Mouse (Mus musculus): ENCODE measurements around the gene 3100002H09Rik. TPM values are rescaled to one million over a fixed set of nuclear protein-coding genes. Genes with fewer than 3 reads are reported as not detected.

Gene 3100002H09Rik
- total RNA-seq (2014; fragmentation: Nextera tagmentation): not detected in 2 replicates
- total RNA-seq (2017): 0.27 TPM in 1 of 2 replicates, not detected in the other
- polyA plus RNA-seq (2012): not detected in 2 replicates

DNA sequence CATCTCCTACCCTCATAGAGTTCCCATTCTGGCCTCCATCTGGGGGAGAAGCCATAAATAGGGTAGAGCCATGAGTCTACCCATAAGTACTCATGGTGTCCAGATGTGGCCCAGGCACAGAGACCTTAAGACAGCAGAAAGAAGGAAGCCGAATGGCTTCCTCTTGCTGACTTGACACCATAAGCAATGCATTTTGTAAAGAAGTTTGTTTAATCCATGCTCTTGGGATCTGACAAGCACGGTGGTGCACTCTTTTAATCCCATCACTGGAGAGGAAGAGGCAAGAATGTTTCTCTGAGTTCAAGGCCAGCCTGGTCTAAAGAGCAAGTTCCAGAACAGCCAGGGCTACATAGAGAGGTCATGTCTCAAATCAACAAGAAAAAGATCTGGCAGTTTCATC, at the start of gene 3100002H09Rik:
TSS of gene 3100002H09Rik (minus strand) at position 101 of the 400 bp plus-strand sequence.
- Histone ChIP-seq H3K9me3 (replicated peaks) (no peaks in the 10 kb centered on the region), H3K27me3 (ENCODE audit: insufficient read depth, low read length) (peaks cover 14% of the 10 kb centered on the region; the same call in 1 of the 2 replicates), H3K4me1 (ENCODE audit: insufficient read depth, low read depth, low read length) (peaks cover 41% of the 10 kb centered on the region), H3K4me3 (ENCODE audit: low read depth, low read length) (no peak within 1 kb of the TSS), H3K36me3 (replicated peaks) (no peaks in the 10 kb centered on the region)
- ATAC-seq (ENCODE audit: extremely low read depth, insufficient number of reproducible peaks, low FRiP score, poor library complexity, severe bottlenecking) (no peak), DNase-seq (ENCODE audit: low spot score) (no peak)
- TF ChIP-seq GATA2 (IDR thresholded peaks at IDR 0.05; ENCODE audit: borderline replicate concordance, low read depth, low read length): no peak
- TF ChIP-seq POLR2AphosphoS5 (IDR thresholded peaks at IDR 0.05; ENCODE audit: insufficient replicate concordance, low read depth, low read length): no peak
- no peak for TF ChIP-seq GATA1 (IDR thresholded peaks at IDR 0.05; ENCODE audit: borderline replicate concordance, low read length)
- no peak for TF ChIP-seq CTCF (IDR thresholded peaks at IDR 0.05; ENCODE audit: low read depth, low read length)
- TF ChIP-seq TAL1 (conservative IDR thresholded peaks at IDR 0.05; ENCODE audit: low read depth, low read length): no peak

GRCm38 (mm10) chr4:124659251-124660217, 48.9 kb upstream of the 3100002H09Rik start:
- no peak overlapping the region; the same call in 1 of the 2 replicates for H3K4me3 ChIP-seq (ENCODE audit: low read depth, low read length)

GRCm38 (mm10) chr4:124658412-124658851, 47.8 kb upstream of the 3100002H09Rik start:
- Histone ChIP-seq H3K4me1 (ENCODE audit: insufficient read depth, low read depth, low read length) (no peaks in the 10 kb centered on the region), H3K27me3 (ENCODE audit: insufficient read depth, low read length) (peaks cover 13% of the 10 kb centered on the region; the same call in 1 of the 2 replicates), H3K9me3 (replicated peaks) (peaks cover 35% of the 10 kb centered on the region), H3K36me3 (replicated peaks) (no peaks in the 10 kb centered on the region), H3K4me3 (ENCODE audit: low read depth, low read length) (peak overlapping the region; percentile 38; the same call in 1 of the 2 replicates)
- DNase-seq (ENCODE audit: low spot score) (no peak), ATAC-seq (ENCODE audit: extremely low read depth, insufficient number of reproducible peaks, low FRiP score, poor library complexity, severe bottlenecking) (no peak)
- TF ChIP-seq TAL1 (conservative IDR thresholded peaks at IDR 0.05; ENCODE audit: low read depth, low read length) (no peak), CTCF (IDR thresholded peaks at IDR 0.05; ENCODE audit: low read depth, low read length) (no peak), GATA1 (IDR thresholded peaks at IDR 0.05; ENCODE audit: borderline replicate concordance, low read length) (no peak), POLR2AphosphoS5 (IDR thresholded peaks at IDR 0.05; ENCODE audit: insufficient replicate concordance, low read depth, low read length) (no peak), GATA2 (IDR thresholded peaks at IDR 0.05; ENCODE audit: borderline replicate concordance, low read depth, low read length) (no peak)

More at GRCm38 (mm10) chr4:124659251-124660217, 48.9 kb upstream of the 3100002H09Rik start:
- no peak for ATAC-seq (ENCODE audit: extremely low read depth, insufficient number of reproducible peaks, low FRiP score, poor library complexity, severe bottlenecking)
- Histone ChIP-seq H3K9me3 (replicated peaks) (peaks cover 35% of the 10 kb centered on the region), H3K27me3 (ENCODE audit: insufficient read depth, low read length) (peaks cover 13% of the 10 kb centered on the region; the same call in 1 of the 2 replicates), H3K36me3 (replicated peaks) (no peaks in the 10 kb centered on the region), H3K4me1 (ENCODE audit: insufficient read depth, low read depth, low read length) (no peaks in the 10 kb centered on the region)
- TF ChIP-seq GATA1 (IDR thresholded peaks at IDR 0.05; ENCODE audit: borderline replicate concordance, low read length) (no peak), POLR2AphosphoS5 (IDR thresholded peaks at IDR 0.05; ENCODE audit: insufficient replicate concordance, low read depth, low read length) (no peak), GATA2 (IDR thresholded peaks at IDR 0.05; ENCODE audit: borderline replicate concordance, low read depth, low read length) (no peak), TAL1 (conservative IDR thresholded peaks at IDR 0.05; ENCODE audit: low read depth, low read length) (no peak), CTCF (IDR thresholded peaks at IDR 0.05; ENCODE audit: low read depth, low read length) (no peak)
- no peak for DNase-seq (ENCODE audit: low spot score)

DNA sequence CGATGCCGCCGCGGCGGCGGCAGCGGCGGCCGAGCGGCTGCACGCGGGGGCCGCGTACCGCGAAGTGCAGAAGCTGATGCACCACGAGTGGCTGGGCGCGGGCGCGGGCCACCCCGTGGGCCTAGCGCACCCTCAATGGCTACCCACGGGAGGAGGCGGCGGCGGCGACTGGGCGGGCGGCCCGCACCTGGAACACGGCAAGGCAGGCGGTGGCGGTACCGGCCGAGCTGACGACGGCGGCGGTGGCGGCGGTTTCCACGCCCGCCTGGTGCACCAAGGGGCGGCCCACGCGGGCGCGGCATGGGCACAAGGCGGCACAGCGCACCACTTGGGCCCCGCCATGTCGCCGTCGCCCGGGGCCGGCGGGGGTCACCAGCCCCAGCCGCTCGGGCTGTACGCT, 47.2 kb upstream of the 3100002H09Rik start:
- ATAC-seq (ENCODE audit: extremely low read depth, insufficient number of reproducible peaks, low FRiP score, poor library complexity, severe bottlenecking) (no peak), DNase-seq (ENCODE audit: low spot score) (no peak)
- H3K36me3 ChIP-seq (replicated peaks): no peaks in the 10 kb centered on the region
- H3K9me3 ChIP-seq (replicated peaks): peaks cover 35% of the 10 kb centered on the region
- no peaks in the 10 kb centered on the region for H3K4me1 ChIP-seq (ENCODE audit: insufficient read depth, low read depth, low read length)
- H3K4me3 ChIP-seq (ENCODE audit: low read depth, low read length): peak overlapping the region; percentile 7; the same call in 1 of the 2 replicates
- peaks cover 13% of the 10 kb centered on the region; the same call in 1 of the 2 replicates for H3K27me3 ChIP-seq (ENCODE audit: insufficient read depth, low read length)
- TF ChIP-seq CTCF (IDR thresholded peaks at IDR 0.05; ENCODE audit: low read depth, low read length) (no peak), POLR2AphosphoS5 (IDR thresholded peaks at IDR 0.05; ENCODE audit: insufficient replicate concordance, low read depth, low read length) (no peak), GATA2 (IDR thresholded peaks at IDR 0.05; ENCODE audit: borderline replicate concordance, low read depth, low read length) (no peak), TAL1 (conservative IDR thresholded peaks at IDR 0.05; ENCODE audit: low read depth, low read length) (no peak), GATA1 (IDR thresholded peaks at IDR 0.05; ENCODE audit: borderline replicate concordance, low read length) (no peak)

DNA sequence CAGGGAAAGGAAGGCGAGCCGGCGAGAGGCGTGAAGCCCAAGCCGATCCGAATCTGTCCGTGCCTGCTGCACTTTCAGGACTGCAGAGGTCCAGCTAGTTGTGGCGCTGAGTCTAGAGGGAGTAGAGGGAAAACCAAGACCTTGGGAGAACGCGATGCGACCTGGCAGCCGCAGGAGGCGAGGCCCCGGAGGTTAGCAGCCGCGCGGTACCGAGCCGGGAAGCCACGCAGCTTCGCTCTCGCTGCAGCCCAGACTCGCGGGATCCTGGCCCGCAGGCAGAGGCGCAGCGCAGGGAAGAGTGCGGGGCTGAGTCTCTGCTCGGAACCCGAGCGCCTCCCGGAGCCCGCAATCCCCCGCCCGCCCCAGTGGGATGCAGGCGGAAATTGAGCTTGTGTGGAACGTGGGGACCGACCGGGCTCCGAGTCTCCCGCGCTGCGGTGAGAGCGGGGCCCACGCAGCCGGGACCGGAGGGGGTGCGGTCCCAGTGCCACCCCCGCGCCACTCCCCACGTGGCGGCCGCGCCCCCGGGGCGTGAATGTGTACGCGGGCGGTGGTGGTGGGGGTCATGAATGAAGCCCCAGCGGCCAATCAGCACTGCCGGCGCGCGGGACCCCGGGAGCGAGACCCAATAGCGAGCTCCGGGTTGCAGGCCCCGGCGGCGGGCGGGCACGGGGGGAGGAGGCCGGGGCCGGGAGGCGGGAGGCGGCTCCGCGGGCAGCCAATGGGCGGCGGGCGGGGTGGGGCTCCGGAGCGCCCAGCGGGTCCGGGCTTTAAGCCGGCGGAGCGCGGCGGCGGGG, 46.4 kb upstream of the 3100002H09Rik start:
- H3K4me1 ChIP-seq (ENCODE audit: insufficient read depth, low read depth, low read length): no peaks in the 10 kb centered on the region
- no peak for ATAC-seq (ENCODE audit: extremely low read depth, insufficient number of reproducible peaks, low FRiP score, poor library complexity, severe bottlenecking)
- H3K4me3 ChIP-seq (ENCODE audit: low read depth, low read length): no peak overlapping the region
- H3K36me3 ChIP-seq (replicated peaks): no peaks in the 10 kb centered on the region
- no peak for TF ChIP-seq GATA1 (IDR thresholded peaks at IDR 0.05; ENCODE audit: borderline replicate concordance, low read length)
- TF ChIP-seq GATA2 (IDR thresholded peaks at IDR 0.05; ENCODE audit: borderline replicate concordance, low read depth, low read length): no peak
- TF ChIP-seq TAL1 (conservative IDR thresholded peaks at IDR 0.05; ENCODE audit: low read depth, low read length): no peak
- no peak for TF ChIP-seq CTCF (IDR thresholded peaks at IDR 0.05; ENCODE audit: low read depth, low read length)
- no peak for TF ChIP-seq POLR2AphosphoS5 (IDR thresholded peaks at IDR 0.05; ENCODE audit: insufficient replicate concordance, low read depth, low read length)
- peaks cover 35% of the 10 kb centered on the region for H3K9me3 ChIP-seq (replicated peaks)
- DNase-seq (ENCODE audit: low spot score): no peak
- peaks cover 18% of the 10 kb centered on the region for H3K27me3 ChIP-seq (ENCODE audit: insufficient read depth, low read length)
